Mouse (Mus musculus): Measurements from ENCODE around the gene Ogfod2. TPM values are rescaled to one million over a fixed set of nuclear protein-coding genes. Genes with fewer than 3 reads are reported as not detected.
A peak's percentile ranks its signal among the peaks of the same experiment; 100 is the strongest.

Gene Ogfod2
- total RNA-seq, 1 experiment from 2014 or later: 10.7 TPM

- ATAC-seq (replicated peaks; ENCODE audit: insufficient number of reproducible peaks, low FRiP score, low TSS enrichment, poor library complexity, severe bottlenecking): no peak
These were observed 18.8 kb upstream of the Ogfod2 start for GRCm38 (mm10) chr5:124093120-124093794.

GRCm38 (mm10) chr5:124093852-124094604 is 18.1 kb upstream of the Ogfod2 start:
- ATAC-seq (replicated peaks; ENCODE audit: insufficient number of reproducible peaks, low FRiP score, low TSS enrichment, poor library complexity, severe bottlenecking): no peak

- no peak for ATAC-seq (replicated peaks; ENCODE audit: insufficient number of reproducible peaks, low FRiP score, low TSS enrichment, poor library complexity, severe bottlenecking)
These were observed 17.0 kb upstream of the Ogfod2 start for GRCm38 (mm10) chr5:124095077-124095581.

GRCm38 (mm10) chr5:124095596-124096232 is 16.4 kb upstream of the Ogfod2 start, which contains the start of gene Abcb9:
Gene Abcb9 (minus strand): TSS chr5:124095798.
- ATAC-seq (replicated peaks; ENCODE audit: insufficient number of reproducible peaks, low FRiP score, low TSS enrichment, poor library complexity, severe bottlenecking): peak; percentile 93

- ATAC-seq (replicated peaks; ENCODE audit: insufficient number of reproducible peaks, low FRiP score, low TSS enrichment, poor library complexity, severe bottlenecking): no peak
These were observed 13.2 kb upstream of the Ogfod2 start for GRCm38 (mm10) chr5:124098923-124099322.

GRCm38 (mm10) chr5:124100128-124101044 is 11.7 kb upstream of the Ogfod2 start:
- ATAC-seq (replicated peaks; ENCODE audit: insufficient number of reproducible peaks, low FRiP score, low TSS enrichment, poor library complexity, severe bottlenecking): no peak

- ATAC-seq (replicated peaks; ENCODE audit: insufficient number of reproducible peaks, low FRiP score, low TSS enrichment, poor library complexity, severe bottlenecking): no peak
These were observed 9.8 kb upstream of the Ogfod2 start for GRCm38 (mm10) chr5:124102326-124102725.

- no peak for ATAC-seq (replicated peaks; ENCODE audit: insufficient number of reproducible peaks, low FRiP score, low TSS enrichment, poor library complexity, severe bottlenecking)
These were observed 9.1 kb upstream of the Ogfod2 start for GRCm38 (mm10) chr5:124103020-124103419.

- ATAC-seq (replicated peaks; ENCODE audit: insufficient number of reproducible peaks, low FRiP score, low TSS enrichment, poor library complexity, severe bottlenecking): no peak
These were observed 8.5 kb upstream of the Ogfod2 start for GRCm38 (mm10) chr5:124103552-124103951.

GRCm38 (mm10) chr5:124111077-124111741 is 888 bp upstream of the Ogfod2 start:
- ATAC-seq (replicated peaks; ENCODE audit: insufficient number of reproducible peaks, low FRiP score, low TSS enrichment, poor library complexity, severe bottlenecking): no peak

GRCm38 (mm10) chr5:124112531-124112930 is 434 bp downstream of the Ogfod2 start:
- no peak for ATAC-seq (replicated peaks; ENCODE audit: insufficient number of reproducible peaks, low FRiP score, low TSS enrichment, poor library complexity, severe bottlenecking)

GRCm38 (mm10) chr5:124113030-124113429 is 933 bp downstream of the Ogfod2 start:
- no peak for ATAC-seq (replicated peaks; ENCODE audit: insufficient number of reproducible peaks, low FRiP score, low TSS enrichment, poor library complexity, severe bottlenecking)

GRCm38 (mm10) chr5:124114276-124115025 is 2.4 kb downstream of the Ogfod2 start:
- ATAC-seq (replicated peaks; ENCODE audit: insufficient number of reproducible peaks, low FRiP score, low TSS enrichment, poor library complexity, severe bottlenecking): no peak

GRCm38 (mm10) chr5:124115531-124115930 is 3.4 kb downstream of the Ogfod2 start:
- no peak for ATAC-seq (replicated peaks; ENCODE audit: insufficient number of reproducible peaks, low FRiP score, low TSS enrichment, poor library complexity, severe bottlenecking)

GRCm38 (mm10) chr5:124115990-124116845 is 4.1 kb downstream of the Ogfod2 start, which contains the start of gene Arl6ip4:
Gene Arl6ip4 (plus strand): TSS chr5:124116089.
- ATAC-seq (replicated peaks; ENCODE audit: insufficient number of reproducible peaks, low FRiP score, low TSS enrichment, poor library complexity, severe bottlenecking): 0 out of 2 replicates have a peak, but pooled peaks have one; percentile 21

- ATAC-seq (replicated peaks; ENCODE audit: insufficient number of reproducible peaks, low FRiP score, low TSS enrichment, poor library complexity, severe bottlenecking): no peak
These were observed 7.1 kb downstream of the Ogfod2 start for GRCm38 (mm10) chr5:124119204-124119603.

Measured in monocyte, adult 5-6 weeks (primary cell).